In genomic region chr5:106067124-106067551, GRCm38 (mm10) we compare ENCODE assay signal across 23 mouse cellular contexts.
DNase-seq lines count a peak whose midpoint lies in the region; ATAC-seq and TF ChIP-seq lines count a peak whose summit lies in the region.
"Had no signal": no experiment of that assay in that cellular context is flagged by ENCODE, and none has a peak within 500 bp of the region (broad histone marks: within the 10 kb centered on the region; RNA-seq: fewer than 3 reads in every experiment).

No protein-coding gene starts in this region.

- H3K27ac ChIP-seq in forebrain, embryonic 13.5 days = no peak overlapping the region
- H3K27ac ChIP-seq in forebrain, postnatal 0 days (ENCODE audit: low read depth, low read length) = no peak overlapping the region
- no peak overlapping the region for H3K27ac ChIP-seq in hindbrain, embryonic 14.5 days
- H3K27ac ChIP-seq: embryonic facial prominence, embryonic 15.5 days; gastrocnemius, adult 2 months; heart, embryonic 13.5 days; hindbrain, embryonic 12.5 days; hindbrain, postnatal 0 days had no signal

- no peak for TF ChIP-seq CTCF in forebrain, postnatal 0 days (IDR thresholded peaks at IDR 0.05; ENCODE audit: low read depth)

- peaks cover 12% of the 10 kb centered on the region; the same call in 1 of the 2 replicates for H3K9me3 ChIP-seq in forebrain, embryonic 13.5 days (replicated peaks)
- peaks cover 8% of the 10 kb centered on the region; the same call in 1 of the 2 replicates for H3K9me3 ChIP-seq in forebrain, postnatal 0 days (ENCODE audit: low read length)
- H3K9me3 ChIP-seq in hindbrain, embryonic 14.5 days (ENCODE audit: control insufficient read depth, low read length) = peaks cover 14% of the 10 kb centered on the region; the same call in 1 of the 2 replicates
- H3K9me3 ChIP-seq: embryonic facial prominence, embryonic 15.5 days had no signal

- H3K4me2 ChIP-seq in forebrain, embryonic 13.5 days = no peak overlapping the region
- no peak overlapping the region for H3K4me2 ChIP-seq in forebrain, postnatal 0 days (ENCODE audit: low read depth)
- H3K4me2 ChIP-seq in hindbrain, embryonic 14.5 days (replicated peaks) = no peak overlapping the region
- H3K4me2 ChIP-seq: embryonic facial prominence, embryonic 15.5 days; heart, embryonic 13.5 days; hindbrain, embryonic 12.5 days had no signal

- H3K9ac ChIP-seq in forebrain, embryonic 13.5 days = no peak overlapping the region
- H3K9ac ChIP-seq in forebrain, postnatal 0 days = no peak overlapping the region
- H3K9ac ChIP-seq in hindbrain, embryonic 14.5 days = no peak overlapping the region
- H3K9ac ChIP-seq: embryonic facial prominence, embryonic 15.5 days; heart, embryonic 13.5 days; hindbrain, embryonic 12.5 days had no signal

- no peak overlapping the region for H3K4me3 ChIP-seq in forebrain, embryonic 13.5 days
- no peak overlapping the region for H3K4me3 ChIP-seq in forebrain, postnatal 0 days (ENCODE audit: low read depth, low read length)
- no peak overlapping the region for H3K4me3 ChIP-seq in hindbrain, embryonic 14.5 days (replicated peaks; ENCODE audit: low read length)
- H3K4me3 ChIP-seq: embryonic facial prominence, embryonic 15.5 days; erythroblast, embryonic 14.5 days; gastrocnemius, adult 2 months; heart, embryonic 13.5 days; hindbrain, embryonic 12.5 days had no signal

- peak; percentile 71 for ATAC-seq in forebrain, embryonic 13.5 days
- ATAC-seq in forebrain, postnatal 0 days = no peak
- ATAC-seq in hindbrain, embryonic 14.5 days (ENCODE audit: low FRiP score) = no peak
- ATAC-seq: CD4-positive, CD25-positive, alpha-beta regulatory T cell, adult 4 months; hindbrain, postnatal 0 days had no signal

- no peaks in the 10 kb centered on the region for H3K36me3 ChIP-seq in forebrain, embryonic 13.5 days (ENCODE audit: poor library complexity, severe bottlenecking)
- H3K36me3 ChIP-seq in forebrain, postnatal 0 days (ENCODE audit: insufficient read depth) = no peaks in the 10 kb centered on the region
- no peaks in the 10 kb centered on the region for H3K36me3 ChIP-seq in hindbrain, embryonic 14.5 days (replicated peaks; ENCODE audit: control insufficient read depth, insufficient read depth)
- H3K36me3 ChIP-seq: embryonic facial prominence, embryonic 15.5 days; heart, embryonic 13.5 days; hindbrain, embryonic 12.5 days had no signal

- WGBS in forebrain, embryonic 13.5 days = 32% methylated on average over 9 of the region's 9 CpGs
- 20% methylated on average over 9 of the region's 9 CpGs for WGBS in forebrain, postnatal 0 days
- WGBS in hindbrain, embryonic 14.5 days = 54% methylated on average over 9 of the region's 9 CpGs

- DNase-seq in forebrain, postnatal 0 days = no peak
- DNase-seq in heart, adult 11 months = peak; percentile 65
- no peak for DNase-seq in heart, postnatal 4 days
- DNase-seq in retina, postnatal 1 day = peak; percentile 23
- DNase-seq in retina, embryonic 14.5 days (ENCODE audit: low spot score) = no peak
- no peak for DNase-seq in hindbrain, embryonic 14.5 days (ENCODE audit: low spot score)
- DNase-seq: adrenal gland, adult 2 months; adrenal gland, postnatal 25 days; B cell, adult 2 months; cerebellum, adult 2 months; cerebellum, postnatal 10 days; embryo, embryonic 11 days; gastrocnemius, adult 2 months; gastrocnemius, postnatal 25 days; heart, postnatal 36 days; kidney, adult 11 months had no signal

- H3K4me1 ChIP-seq in forebrain, embryonic 13.5 days = peaks cover 15% of the 10 kb centered on the region
- no peaks in the 10 kb centered on the region for H3K4me1 ChIP-seq in forebrain, postnatal 0 days (ENCODE audit: insufficient read depth)
- H3K4me1 ChIP-seq in hindbrain, embryonic 14.5 days (replicated peaks; ENCODE audit: control insufficient read depth, insufficient read depth, low read length) = no peaks in the 10 kb centered on the region
- H3K4me1 ChIP-seq: embryonic facial prominence, embryonic 15.5 days; heart, embryonic 13.5 days; hindbrain, embryonic 12.5 days had no signal

- H3K27me3 ChIP-seq in forebrain, embryonic 13.5 days = no peaks in the 10 kb centered on the region
- H3K27me3 ChIP-seq in forebrain, postnatal 0 days (ENCODE audit: insufficient read depth, low read length) = no peaks in the 10 kb centered on the region
- H3K27me3 ChIP-seq in hindbrain, embryonic 14.5 days (ENCODE audit: control insufficient read depth, insufficient read depth, low read length) = no peaks in the 10 kb centered on the region
- H3K27me3 ChIP-seq: embryonic facial prominence, embryonic 15.5 days; heart, embryonic 13.5 days; hindbrain, embryonic 12.5 days had no signal

Comparison
In these comparisons a context has a peak if more than half of its experiments do, and no peak if none do; other contexts are left out.
1. DNase-seq: peak in heart, adult 11 months (single experiment) and retina, postnatal 1 day (single experiment); none in forebrain, postnatal 0 days (single experiment), heart, postnatal 4 days (single experiment), retina, embryonic 14.5 days (single experiment) and hindbrain, embryonic 14.5 days (single experiment).